9 mouse cellular contexts compared by ENCODE assay signal in genomic region chr1:153308915-153309296, GRCm38 (mm10). TPM values are rescaled to one million over a fixed set of nuclear protein-coding genes. Genes with fewer than 3 reads are reported as not detected.
DNase-seq lines count a peak whose midpoint lies in the region; ATAC-seq and TF ChIP-seq lines count a peak whose summit lies in the region.
"Had no signal": no experiment of that assay in that cellular context is flagged by ENCODE, and none has a peak within 500 bp of the region (broad histone marks: within the 10 kb centered on the region; RNA-seq: fewer than 3 reads in every experiment).

No protein-coding gene starts in this region.

- TF ChIP-seq CTCF in lung, postnatal 0 days (IDR thresholded peaks at IDR 0.05): no peak
- no peak for TF ChIP-seq CTCF in embryonic fibroblast, embryonic 13.5 days (IDR thresholded peaks at IDR 0.05; ENCODE audit: borderline replicate concordance, insufficient read depth, low read length)

- peaks cover 18% of the 10 kb centered on the region; the same call in 1 of the 2 replicates for H3K4me1 ChIP-seq in lung, postnatal 0 days (ENCODE audit: insufficient read depth, low read depth, low read length)
- H3K4me1 ChIP-seq in embryonic fibroblast, embryonic 13.5 days (ENCODE audit: control insufficient read depth, insufficient read depth, low read length): peaks cover 12% of the 10 kb centered on the region
- peaks cover 20% of the 10 kb centered on the region for H3K4me1 ChIP-seq in hindbrain, embryonic 14.5 days (replicated peaks; ENCODE audit: control insufficient read depth, insufficient read depth, low read length)
- peaks cover 19% of the 10 kb centered on the region for H3K4me1 ChIP-seq in midbrain, embryonic 16.5 days (ENCODE audit: control insufficient read depth, insufficient read depth, low read length)

- H3K9me3 ChIP-seq in lung, postnatal 0 days (ENCODE audit: low read length): no peaks in the 10 kb centered on the region
- no peaks in the 10 kb centered on the region for H3K9me3 ChIP-seq in hindbrain, embryonic 14.5 days (ENCODE audit: control insufficient read depth, low read length)
- H3K9me3 ChIP-seq in midbrain, embryonic 16.5 days (replicated peaks; ENCODE audit: control insufficient read depth, low read length, poor library complexity, severe bottlenecking): no peaks in the 10 kb centered on the region

- H3K27ac ChIP-seq in lung, postnatal 0 days (ENCODE audit: low read length): peak overlapping the region; percentile 63
- H3K27ac ChIP-seq in embryonic fibroblast, embryonic 13.5 days (ENCODE audit: insufficient read depth, low read length): peak overlapping the region; percentile 67
- peak overlapping the region; percentile 51 for H3K27ac ChIP-seq in hindbrain, embryonic 14.5 days
- H3K27ac ChIP-seq in midbrain, embryonic 16.5 days (ENCODE audit: low read length): peak overlapping the region; percentile 56; the same call in 1 of the 2 replicates
- H3K27ac ChIP-seq: liver, embryonic 14.5 days had no signal

- H3K9ac ChIP-seq in lung, postnatal 0 days (replicated peaks; ENCODE audit: low read depth): no peak overlapping the region; the same call in 1 of the 2 replicates
- no peak overlapping the region for H3K9ac ChIP-seq in hindbrain, embryonic 14.5 days
- no peak overlapping the region for H3K9ac ChIP-seq in midbrain, embryonic 16.5 days (ENCODE audit: low read depth, low read length)
- H3K9ac ChIP-seq: liver, embryonic 14.5 days had no signal

- H3K4me2 ChIP-seq in lung, postnatal 0 days (replicated peaks; ENCODE audit: low read depth, low read length): peak overlapping the region; percentile 6; the same call in 1 of the 2 replicates
- H3K4me2 ChIP-seq in hindbrain, embryonic 14.5 days (replicated peaks): peak overlapping the region; percentile 19
- H3K4me2 ChIP-seq in midbrain, embryonic 16.5 days (ENCODE audit: low read length): peak overlapping the region; percentile 15

- no peaks in the 10 kb centered on the region for H3K36me3 ChIP-seq in lung, postnatal 0 days (ENCODE audit: insufficient read depth, low read length)
- no peaks in the 10 kb centered on the region for H3K36me3 ChIP-seq in hindbrain, embryonic 14.5 days (replicated peaks; ENCODE audit: control insufficient read depth, insufficient read depth)
- no peaks in the 10 kb centered on the region for H3K36me3 ChIP-seq in midbrain, embryonic 16.5 days (ENCODE audit: control insufficient read depth, insufficient read depth, low read length)

- WGBS in lung, postnatal 0 days: 44% methylated on average over 10 of the region's 10 CpGs
- 48% methylated on average over 10 of the region's 10 CpGs for WGBS in hindbrain, embryonic 14.5 days
- 40% methylated on average over 10 of the region's 10 CpGs for WGBS in midbrain, embryonic 16.5 days

- no peak overlapping the region for H3K4me3 ChIP-seq in lung, postnatal 0 days (ENCODE audit: low read depth, low read length)
- no peak overlapping the region for H3K4me3 ChIP-seq in embryonic fibroblast, embryonic 13.5 days (ENCODE audit: insufficient read depth, low read length)
- H3K4me3 ChIP-seq in hindbrain, embryonic 14.5 days (replicated peaks; ENCODE audit: low read length): no peak overlapping the region
- no peak overlapping the region for H3K4me3 ChIP-seq in midbrain, embryonic 16.5 days (ENCODE audit: low read depth, low read length)

- H3K27me3 ChIP-seq in lung, postnatal 0 days (replicated peaks; ENCODE audit: insufficient read depth, low read length): no peaks in the 10 kb centered on the region
- H3K27me3 ChIP-seq in hindbrain, embryonic 14.5 days (ENCODE audit: control insufficient read depth, insufficient read depth, low read length): no peaks in the 10 kb centered on the region
- no peaks in the 10 kb centered on the region for H3K27me3 ChIP-seq in midbrain, embryonic 16.5 days (ENCODE audit: control insufficient read depth, insufficient read depth, low read depth, low read length)

- no peak for TF ChIP-seq EP300 in lung, postnatal 0 days (IDR thresholded peaks at IDR 0.05)

- TF ChIP-seq POLR2A in embryonic fibroblast, embryonic 13.5 days (IDR thresholded peaks at IDR 0.05; ENCODE audit: low read depth, low read length): no peak

- DNase-seq in lung, postnatal 0 days (ENCODE audit: low spot score): peak; percentile 50
- no peak for DNase-seq in lung, adult 18-20 months
- DNase-seq in hindbrain, embryonic 14.5 days (ENCODE audit: low spot score): no peak
- peak; percentile 57 for DNase-seq in thymus, postnatal 4 days
- DNase-seq in kidney, adult 9 months: no peak
- no peak for DNase-seq in urinary bladder, postnatal 10 days (ENCODE audit: low spot score)

- ATAC-seq in lung, postnatal 0 days: 0 out of 2 replicates have a peak, but pooled peaks have one; percentile 11
- peak; percentile 60; the same call in 1 of the 2 replicates for ATAC-seq in hindbrain, embryonic 14.5 days (ENCODE audit: low FRiP score)
- ATAC-seq in midbrain, embryonic 16.5 days: peak; percentile 48; the same call in 1 of the 2 replicates

RNA-seq across cellular contexts. Expression of gene Lamc1, which starts 23.7 kb away (rescaled TPM):
- polyA plus RNA-seq in lung, postnatal 0 days (2015; fragmentation: Nextera tagmentation; extraction: Ambion mirVana): 101 and 106 TPM in 2 replicates
- polyA plus RNA-seq in embryonic fibroblast, embryonic 13.5 days (2011; ENCODE audit: insufficient read length, low read depth, missing spikeins): 164 and 190 TPM in 2 replicates
- polyA plus RNA-seq in hindbrain, embryonic 14.5 days (2014; fragmentation: Nextera tagmentation; extraction: Ambion mirVana): 28.1 and 29.2 TPM in 2 replicates
- 11.0 and 13.7 TPM in 2 replicates for polyA plus RNA-seq in midbrain, embryonic 16.5 days (2015; fragmentation: Nextera tagmentation; extraction: Ambion mirVana)

Comparison
In these comparisons a context has a peak if more than half of its experiments do, and no peak if none do; other contexts are left out.
1. DNase-seq: peak in lung, postnatal 0 days (single experiment) and thymus, postnatal 4 days (single experiment); none in lung, adult 18-20 months (0 of 2), hindbrain, embryonic 14.5 days (single experiment), kidney, adult 9 months (single experiment) and urinary bladder, postnatal 10 days (single experiment).
2. Peak in every context shown above with its lines, with median percentiles within 50 percentile points of each other: ATAC-seq, H3K27ac ChIP-seq and H3K4me2 ChIP-seq.